Mouse (Mus musculus): ENCODE measurements around the gene Sfi1.
"Not testable (repeated sequence)": the region's sequence is repeated elsewhere in the genome, so short reads cannot be mapped to it uniquely, and the experiment has no call there.

DNA sequence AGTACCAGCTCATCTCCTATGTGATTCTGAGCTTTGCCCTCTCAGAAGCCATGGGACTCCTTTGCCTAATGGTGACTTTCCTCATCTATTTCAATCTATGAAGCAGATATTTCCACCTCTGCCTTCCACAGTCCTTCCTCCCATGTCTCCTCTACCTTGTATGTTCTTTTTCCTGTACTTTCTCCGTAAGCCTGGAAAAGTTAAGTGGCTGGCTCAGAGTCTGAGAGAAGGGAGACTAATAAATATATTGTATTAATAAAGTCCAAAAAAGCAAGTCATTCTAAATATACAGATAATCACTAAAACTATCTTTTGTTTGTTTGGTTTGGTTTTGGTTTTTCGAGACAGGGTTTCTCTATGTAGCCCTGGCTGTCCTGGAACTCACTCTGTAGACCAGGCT lies 30.1 kb downstream of the Sfi1 start:
- not testable (repeated sequence) for TF ChIP-seq CTCF (IDR thresholded peaks at IDR 0.05; ENCODE audit: borderline replicate concordance, extremely low read depth, insufficient read depth, insufficient read length); POLR2A (IDR thresholded peaks at IDR 0.05; ENCODE audit: borderline replicate concordance, extremely low read depth, insufficient read depth, insufficient read length, poor library complexity, severe bottlenecking)

All from brain, embryonic 14.5 days (tissue).